Mouse (Mus musculus) brain, adult 2 months (tissue): Measurements from ENCODE around the gene Slc1a2.

Source experiments
- DNase-seq: peaks from one replicate; pipeline ENCODE4 v3.0.0; 2011; ENCODE audit warnings: low read depth, low spot score

Gene Slc1a2

DNA sequence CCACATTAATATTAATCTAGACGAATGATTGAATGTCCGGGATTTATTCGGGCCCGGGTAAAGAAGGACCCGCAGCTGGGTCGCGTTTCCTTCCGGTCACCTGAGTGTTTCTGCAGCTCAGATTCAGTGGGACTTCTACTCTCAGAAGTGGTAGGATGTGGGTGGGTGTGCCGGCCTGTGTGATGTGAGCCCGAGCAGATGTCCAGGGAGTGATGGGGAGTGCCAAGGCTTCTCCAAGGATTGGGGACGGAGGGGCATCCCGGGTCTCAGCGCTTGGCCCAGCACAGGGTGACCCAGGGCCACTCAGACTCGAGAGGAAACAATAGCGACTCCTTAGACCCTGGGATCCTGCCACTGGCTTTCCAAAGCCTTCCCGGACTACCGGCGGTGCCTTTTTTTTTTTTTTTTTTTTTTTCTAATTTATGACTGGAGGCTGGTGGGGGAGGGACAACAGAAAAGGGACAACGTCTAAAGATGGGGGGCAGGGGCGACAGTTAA is at the start of gene Slc1a2:
TSS of gene Slc1a2 (plus strand) at position 497 of the 498 bp plus-strand sequence.
- peak; percentile 67 for DNase-seq

DNA sequence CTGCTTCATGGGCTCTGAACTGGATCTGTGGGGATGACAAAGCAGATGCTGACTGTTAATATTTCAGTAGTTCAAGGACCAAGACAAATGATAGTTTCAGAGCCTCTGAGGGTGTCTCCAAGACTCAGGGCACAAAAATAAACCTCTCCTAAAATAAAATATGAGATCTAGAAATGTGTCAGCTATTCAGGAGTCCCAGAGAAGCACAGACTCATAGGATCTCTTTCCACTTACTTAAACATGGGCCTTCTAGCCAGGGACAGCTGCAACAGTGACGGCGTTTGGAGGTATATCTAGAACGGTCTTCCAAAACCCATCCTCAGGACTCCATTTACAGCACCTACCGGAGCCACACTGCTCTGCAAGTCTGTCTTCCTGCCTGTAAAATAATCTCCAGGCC is 48.0 kb upstream of the Slc1a2 start:
- DNase-seq: peak; percentile 15

DNA sequence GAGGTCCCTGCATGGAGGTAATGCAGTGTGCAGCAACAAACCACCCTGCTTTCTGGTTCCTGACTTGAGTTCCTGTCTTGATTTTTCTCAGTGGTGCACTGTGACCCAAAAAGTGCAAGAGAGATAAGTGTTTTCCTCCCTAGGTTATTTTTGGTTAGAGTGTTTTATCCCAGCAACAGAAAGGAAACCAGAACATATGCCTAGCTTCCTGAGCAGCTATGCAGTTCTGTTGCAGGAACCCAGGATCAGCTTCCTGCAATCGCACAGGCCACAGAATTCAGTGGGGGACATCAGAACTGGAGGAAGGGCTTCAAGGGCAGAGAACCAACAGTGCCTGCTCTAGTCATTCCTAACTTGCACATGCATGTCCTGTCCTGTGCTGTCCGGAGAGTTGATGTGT is 41.8 kb upstream of the Slc1a2 start:
- peak; percentile 21 for DNase-seq

DNA sequence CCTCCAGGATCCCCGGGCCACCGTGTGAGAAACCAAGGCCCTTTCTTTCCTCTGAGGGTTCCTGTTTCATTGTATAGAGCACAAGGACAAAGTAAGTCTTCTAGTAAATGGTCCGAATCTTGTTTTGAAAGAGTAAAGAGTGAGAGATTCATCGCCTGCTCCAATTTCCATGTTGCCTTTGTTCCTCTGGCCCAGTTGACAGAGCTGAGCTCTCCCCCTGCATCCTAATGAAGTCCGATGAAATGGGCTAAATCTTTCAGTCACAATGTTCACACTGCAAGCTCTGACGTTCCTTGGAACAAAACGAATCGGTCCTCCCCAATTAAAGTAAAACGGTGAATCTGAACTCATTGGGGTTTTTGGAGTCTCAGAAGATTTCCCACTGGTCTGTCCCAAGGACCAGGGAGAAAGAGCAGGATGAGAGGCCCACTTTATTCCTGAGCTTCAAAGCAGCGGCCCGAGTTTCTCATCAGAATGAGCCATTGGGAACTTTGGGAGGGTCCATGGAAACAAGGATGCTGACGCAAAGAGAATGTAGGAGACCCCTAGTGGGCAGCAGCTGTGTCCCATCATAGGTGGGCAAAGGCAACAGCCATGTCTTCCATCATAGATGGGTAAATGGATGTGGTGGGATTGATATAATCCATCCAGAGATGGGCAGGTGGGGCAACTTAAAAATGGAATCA is 37.6 kb upstream of the Slc1a2 start:
- peak; percentile 36 for DNase-seq

DNA sequence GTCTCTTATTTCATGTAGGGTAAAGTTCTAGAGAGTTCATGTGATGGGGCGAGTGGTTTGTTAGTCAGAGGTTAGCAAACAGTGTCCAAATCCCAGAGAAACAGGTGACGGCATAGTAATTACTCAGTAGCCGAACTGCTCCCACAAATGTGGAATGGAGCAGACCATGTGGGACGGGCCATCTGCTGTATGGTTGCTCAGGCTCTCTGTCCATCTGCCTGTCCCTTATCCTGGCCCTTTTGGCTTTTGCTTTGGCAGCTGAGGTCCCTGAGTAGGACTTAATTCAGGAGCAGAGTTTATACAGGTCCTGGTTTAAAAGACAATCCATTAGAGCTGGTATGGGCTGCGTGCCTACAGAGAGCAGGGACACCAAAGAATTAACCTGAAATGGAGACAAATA is 36.3 kb upstream of the Slc1a2 start:
- DNase-seq: peak; percentile 39

DNA sequence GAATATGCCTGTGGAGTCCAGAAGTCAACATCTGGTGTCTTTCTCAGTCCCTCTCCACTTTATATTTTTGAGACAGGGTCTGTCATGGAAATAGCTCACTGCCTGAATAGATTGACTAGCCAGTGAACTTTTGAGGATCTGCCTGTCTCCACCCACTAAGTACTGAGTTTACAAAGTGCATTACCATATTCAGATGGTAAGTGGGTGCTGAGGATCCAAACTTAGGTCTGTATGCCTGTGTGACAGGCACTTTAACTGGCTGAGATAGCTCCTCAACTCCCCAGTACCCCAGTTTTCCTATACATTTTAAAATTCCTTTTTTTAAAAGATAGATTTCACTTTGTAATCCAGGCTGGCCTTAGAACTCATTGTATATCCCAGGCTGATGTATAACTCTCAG is 35.5 kb upstream of the Slc1a2 start:
- peak; percentile 69 for DNase-seq

DNA sequence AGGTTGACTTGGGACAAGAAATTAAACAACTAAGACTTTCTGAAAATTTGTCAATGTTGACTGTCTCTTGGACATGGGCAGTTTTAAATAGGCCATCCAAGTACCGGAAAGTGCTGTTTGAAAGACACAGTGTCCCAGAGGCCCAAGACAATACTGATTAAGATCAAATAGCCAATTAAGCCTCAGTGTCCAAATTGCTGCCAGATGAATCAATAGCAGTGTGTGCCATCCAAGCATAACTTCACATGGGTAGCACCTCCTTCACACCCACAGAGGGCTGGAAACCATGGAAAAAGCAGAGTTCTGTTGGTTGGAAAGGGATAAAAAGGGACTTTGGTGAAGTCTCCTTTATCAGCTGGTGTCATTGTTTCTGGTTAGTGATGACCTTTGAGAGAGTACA is 33.9 kb upstream of the Slc1a2 start:
- no peak for DNase-seq

DNA sequence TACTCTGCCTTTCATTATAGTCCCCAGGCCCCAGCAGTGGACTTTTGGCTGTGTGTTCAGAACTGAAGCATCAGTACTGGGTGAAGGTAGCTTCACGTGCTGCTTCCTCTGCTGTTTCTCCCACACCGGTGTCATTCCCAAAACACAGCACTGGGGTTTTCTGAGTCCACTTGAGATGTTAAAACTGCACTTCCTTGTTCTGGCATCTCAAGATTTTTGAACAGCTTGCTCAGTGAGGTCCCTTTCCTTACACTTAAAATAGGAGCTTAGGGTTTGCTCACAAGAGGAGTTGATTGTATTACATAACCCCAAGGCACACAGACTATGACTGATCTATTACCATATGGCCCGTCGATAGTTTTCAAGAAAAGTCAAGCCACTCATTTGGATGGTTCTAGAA is 26.1 kb upstream of the Slc1a2 start:
- DNase-seq: peak; percentile 57

DNA sequence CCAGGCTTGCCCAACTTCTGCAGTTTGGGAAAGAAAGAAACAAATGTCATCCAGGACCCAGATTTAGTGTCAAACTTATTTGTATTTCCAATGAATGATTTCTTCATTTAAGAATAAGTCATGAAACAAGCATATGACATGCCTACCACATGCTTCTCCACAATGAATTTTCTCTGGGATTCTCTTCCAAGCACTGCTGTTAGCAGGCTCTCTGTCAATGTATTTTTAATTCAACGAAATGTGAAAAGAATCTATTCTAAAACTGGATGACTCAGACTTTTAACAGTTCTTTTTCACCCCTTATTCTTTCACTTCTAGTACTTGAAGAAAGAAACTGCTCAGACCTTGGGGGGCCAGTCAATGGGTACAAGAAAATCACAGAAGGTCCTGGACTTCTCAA is 24.4 kb upstream of the Slc1a2 start:
- peak; percentile 78 for DNase-seq

DNA sequence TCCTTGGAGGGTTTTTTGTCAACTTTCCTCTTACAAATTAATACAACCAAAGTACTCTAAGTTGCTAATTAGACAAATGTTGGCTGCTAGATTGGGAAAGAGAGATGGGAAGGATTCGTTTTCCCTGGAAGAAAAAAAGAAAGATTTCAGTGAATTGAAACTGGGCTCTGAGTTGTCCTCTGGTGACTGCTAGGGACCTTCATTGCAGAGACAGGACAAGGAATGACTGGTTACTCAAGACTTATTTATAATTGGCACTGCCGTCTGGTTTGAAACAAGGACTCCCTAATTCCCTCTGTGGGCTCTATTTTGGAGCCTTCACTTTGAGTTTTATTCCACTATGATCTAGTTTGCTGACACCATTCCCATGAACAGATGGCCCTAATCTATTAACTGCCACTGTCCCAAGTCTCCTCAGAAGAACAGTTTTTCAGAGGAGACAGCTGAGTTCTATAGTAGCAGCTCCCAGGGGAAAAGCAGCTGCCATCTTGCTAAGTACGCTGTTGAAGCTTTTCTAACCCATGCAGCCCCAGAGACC is 22.9 kb upstream of the Slc1a2 start:
- peak; percentile 46 for DNase-seq

DNA sequence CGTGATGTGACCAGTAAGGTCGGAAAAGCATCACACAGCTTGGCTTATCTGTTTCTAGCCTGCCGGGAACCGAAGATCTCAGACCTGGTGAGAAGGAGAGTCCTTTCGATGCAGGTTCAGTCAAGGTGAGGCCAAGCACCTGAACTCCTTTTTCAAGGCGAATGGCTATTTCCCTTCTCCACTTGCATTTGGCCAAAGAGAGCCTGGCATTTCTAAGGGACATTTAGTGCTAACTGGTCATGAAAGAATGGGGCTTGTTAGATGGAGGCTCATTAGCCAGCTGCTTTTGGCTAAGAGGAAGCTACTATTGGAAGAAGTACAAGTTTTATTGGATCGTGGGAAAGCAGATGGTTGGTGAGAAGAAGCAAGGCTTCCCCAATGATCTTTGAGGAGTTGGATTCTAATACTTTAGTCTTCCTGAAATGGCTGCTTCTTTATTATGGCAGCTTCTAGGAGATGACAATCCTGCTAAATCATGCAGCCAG is 22.3 kb upstream of the Slc1a2 start:
- no peak for DNase-seq

DNA sequence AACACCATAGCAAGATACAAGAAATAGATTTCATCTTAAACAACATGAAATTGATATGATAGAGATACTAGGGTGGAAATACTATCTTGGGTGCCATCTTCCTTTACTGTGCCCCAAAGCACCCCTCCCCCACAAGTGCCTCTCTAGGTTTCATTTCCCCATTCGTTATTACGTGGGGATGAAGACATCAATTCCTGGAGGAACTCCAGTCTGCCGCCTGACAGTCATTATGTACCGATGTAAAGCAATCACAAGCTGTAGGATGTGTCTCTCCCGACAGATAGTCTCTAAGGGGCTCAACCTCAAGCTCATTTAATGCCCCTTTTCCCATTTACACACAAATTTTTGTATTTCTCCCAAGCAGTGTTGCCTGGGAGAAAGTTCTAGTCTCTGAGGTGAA is 20.3 kb upstream of the Slc1a2 start:
- DNase-seq: no peak

DNA sequence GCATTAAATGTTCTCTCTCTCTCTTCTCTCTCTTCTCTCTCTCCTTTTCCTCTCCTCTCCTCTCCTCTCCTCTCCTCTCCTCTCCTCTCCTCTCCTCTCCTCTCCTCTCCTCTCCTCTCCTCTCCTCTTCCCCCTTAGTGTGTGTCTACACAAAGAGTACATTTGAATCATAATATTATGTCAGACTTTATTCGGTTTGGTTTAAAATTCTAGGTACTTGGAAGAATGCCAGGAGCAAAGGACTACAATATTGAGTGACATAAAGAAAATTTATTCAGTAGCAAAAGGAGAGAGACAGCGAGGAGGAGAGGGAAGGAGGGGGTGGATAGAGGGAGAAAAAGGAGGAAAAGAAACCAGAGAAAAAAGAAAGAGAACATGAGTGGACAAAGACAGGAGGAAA is 19.8 kb upstream of the Slc1a2 start:
- no peak for DNase-seq

DNA sequence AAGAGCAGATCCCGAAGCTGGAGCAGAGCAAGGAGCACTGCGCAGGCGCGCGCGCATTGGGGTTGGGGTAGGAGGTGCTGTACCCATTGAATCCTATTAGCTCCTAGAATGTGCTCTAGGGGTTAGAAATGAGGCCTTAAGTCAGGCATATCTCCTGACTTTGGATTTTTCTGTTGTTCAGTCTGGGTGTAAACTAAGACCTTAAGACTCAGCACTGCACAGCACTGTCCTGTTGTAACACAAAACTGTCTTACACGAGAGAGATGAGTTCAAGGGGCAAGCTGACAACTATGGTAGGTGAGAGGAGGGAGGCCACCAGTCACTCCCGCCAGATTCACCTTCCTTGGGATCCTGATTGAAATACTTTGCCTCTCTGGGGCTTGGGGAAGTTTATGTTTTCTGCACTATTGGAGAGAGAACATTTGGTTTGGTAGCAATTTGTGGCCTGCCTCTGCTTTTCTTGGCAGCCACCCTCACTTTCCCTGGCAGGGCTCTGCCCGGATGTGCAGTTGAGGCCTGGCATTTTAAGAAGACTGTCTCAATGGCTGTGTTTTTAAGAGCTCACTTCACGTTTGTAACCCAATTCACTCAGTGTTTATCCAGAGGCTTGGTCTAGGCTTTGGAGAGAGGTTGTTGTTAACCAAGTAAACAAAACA is 9.5 kb upstream of the Slc1a2 start:
- DNase-seq: peak; percentile 78

DNA sequence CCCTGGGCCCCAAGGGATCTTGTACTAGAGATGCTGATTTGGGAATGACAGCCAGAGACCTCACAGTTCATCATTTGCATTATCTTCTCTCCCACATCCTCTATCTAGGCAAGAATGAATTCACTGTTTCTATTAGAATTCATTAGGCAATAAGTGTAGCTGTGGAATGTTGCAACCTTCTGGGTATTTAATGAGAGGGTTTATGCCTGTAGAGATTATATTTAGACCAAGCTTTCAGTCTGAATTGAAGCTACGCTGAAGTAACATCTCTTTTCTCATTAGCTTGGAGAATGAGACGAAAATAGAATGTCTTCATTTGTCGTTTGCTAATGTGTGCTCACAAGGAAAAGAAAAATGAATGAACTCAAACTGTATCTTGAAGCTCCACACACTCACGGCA is 8.1 kb upstream of the Slc1a2 start:
- DNase-seq: peak; percentile 37

DNA sequence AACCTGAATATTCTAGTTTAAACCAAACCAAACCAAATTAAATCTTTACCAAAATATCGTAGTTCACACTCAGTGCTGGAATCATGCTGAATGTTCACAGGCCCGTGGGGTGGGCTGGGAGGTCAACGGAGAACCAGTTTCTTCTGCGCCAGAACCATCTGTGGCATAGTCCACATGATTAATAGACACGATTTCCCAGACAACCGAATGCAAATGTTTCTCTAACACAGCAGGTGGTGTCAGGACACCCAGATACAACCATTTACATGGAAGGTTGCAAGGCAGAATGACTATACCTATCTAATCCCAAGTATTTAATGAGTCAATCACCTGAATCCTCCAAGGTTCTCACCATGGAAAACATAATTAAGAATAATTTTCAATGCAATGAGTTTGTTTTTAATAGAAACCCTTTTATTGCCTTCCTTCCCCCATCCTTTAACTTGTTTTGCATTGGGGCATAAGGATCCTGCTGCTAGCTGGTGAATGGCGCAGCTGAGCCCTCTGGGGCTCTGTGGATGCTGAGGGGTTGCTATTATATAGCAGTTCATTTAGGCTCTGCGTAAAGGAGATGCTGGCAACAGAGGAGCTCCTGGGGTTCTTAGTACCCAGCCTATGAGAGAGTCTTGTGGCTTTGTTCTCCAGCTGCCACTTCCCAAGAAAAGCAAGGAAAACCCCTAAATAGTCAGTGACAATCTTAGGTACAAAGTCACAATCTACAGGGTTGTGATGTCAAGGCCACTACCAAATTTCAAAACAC is 2.3 kb upstream of the Slc1a2 start:
- no peak for DNase-seq

DNA sequence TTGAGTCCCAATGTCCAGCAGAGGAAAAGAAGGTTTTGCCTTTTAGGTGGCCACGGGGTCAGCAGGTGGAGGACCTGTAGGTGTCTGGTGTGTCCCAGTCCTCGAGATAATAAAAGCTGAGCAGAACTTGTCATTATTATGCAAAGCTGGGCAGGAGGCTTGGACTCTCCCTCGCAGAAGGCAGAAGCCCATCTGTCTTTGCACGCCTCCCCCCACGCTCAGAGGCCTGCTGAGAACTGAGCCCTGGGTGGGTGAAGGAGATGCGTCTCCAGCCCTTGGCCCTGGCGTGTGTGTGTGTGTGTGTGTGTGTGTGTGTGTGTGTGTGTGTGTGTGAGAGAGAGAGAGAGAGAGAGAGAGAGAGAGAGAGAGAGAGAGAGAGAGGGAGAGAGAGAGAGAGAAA is 733 bp upstream of the Slc1a2 start:
- peak; percentile 78 for DNase-seq

DNA sequence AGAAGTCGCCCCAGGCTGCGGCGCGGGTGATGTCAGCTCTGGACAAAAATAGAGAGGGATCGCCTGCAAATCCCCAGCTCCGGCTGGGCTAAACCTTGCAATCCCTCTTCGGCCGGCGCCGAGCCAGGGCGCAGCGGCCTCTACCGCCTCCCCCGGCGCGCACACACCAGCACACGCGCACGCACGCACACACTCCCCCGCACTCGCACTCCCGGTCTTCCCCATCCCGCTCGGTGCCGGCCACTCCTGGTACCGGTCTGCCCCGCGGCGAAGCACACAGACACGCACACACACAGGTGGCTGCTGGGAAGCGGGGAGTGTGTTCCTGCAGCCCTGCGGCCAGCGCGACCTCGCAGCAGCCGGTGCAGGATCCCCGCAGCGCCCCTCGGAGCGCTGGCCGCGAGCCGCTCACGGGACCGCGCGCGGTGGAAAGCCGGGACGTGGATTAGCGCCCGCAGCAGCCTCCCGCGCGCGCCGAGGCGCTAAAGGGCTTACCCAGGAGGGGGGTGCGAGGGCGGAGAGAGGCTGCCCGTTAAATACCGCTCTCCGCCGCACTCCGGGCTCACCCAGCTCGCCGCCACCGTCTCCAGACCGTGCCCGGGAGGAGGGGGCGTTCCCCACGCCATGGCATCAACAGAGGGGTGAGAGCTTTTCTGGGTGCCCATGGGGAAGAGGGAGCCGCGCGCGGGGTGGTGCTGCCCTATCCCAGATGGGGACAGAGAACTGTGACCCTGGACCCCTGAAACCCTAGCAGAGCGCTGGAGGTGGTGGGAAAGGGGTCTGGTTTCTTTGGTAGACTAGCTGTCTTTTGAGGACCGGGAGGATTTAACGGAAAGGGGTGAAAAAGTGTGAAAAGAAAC is 432 bp downstream of the Slc1a2 start:
- DNase-seq: peak; percentile 90

DNA sequence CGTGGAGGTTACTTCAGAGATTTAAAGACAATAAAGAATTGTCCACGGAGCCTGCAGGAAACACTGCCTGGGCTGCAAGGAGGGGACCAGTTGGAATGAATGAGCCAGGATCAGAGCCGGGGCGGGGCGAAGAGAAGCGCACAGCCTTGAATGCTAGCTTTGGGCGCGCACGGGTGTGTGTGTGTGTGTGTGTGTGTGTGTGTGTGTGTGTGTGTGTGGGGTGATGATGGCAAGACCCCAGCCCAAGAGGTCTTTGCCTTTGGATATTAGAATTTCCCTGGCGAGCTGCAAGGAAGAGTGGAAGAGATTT is 1.0 kb downstream of the Slc1a2 start:
- DNase-seq: peak; percentile 63

DNA sequence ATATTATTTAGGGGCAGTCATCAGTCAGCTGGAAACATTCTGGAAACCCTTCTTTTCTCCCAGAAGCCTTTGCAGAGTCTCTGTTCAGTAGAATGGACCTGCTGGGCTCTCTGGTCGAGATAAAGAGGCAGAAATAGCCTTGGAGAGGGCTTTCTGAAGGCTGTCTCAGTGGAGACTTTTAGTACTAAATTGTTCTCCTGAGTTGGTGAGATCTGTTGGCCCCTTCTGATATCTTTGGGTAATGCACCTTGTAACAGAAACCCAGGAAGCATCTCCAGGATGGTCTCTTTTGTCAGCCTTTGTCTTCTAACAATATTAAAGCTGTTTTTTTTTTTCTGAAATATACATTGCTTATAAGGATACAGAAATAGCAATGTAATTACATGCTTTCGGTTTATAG is 2.6 kb downstream of the Slc1a2 start:
- DNase-seq: no peak

DNA sequence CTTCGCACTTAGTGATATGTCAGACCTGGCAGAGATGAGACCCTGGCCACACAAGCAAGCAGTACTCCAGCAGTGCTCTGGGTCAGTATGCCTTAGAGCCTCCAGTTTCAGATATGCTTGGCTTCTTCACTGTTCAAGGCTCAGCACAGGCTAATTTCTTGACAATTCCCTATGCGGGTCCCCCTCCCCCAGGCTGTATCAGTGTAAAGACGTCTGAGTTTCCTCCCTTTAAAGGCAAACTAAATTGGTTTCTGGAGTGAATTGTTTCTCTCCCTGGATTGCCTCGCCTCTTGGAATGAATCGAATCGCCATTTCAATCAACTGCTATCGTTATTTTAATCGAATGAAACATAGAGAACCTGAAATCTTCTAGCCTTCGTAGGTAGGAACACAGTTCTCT is 4.5 kb downstream of the Slc1a2 start:
- no peak for DNase-seq
